Mouse (Mus musculus) cortical plate, adult 2 months (tissue): Measurements from ENCODE around the gene Ube2n.

Experiments
- CTCF ChIP-seq: fragments of 200-500 bp; IDR thresholded peaks from 2 replicates; pipeline ENCODE4 v1.5.1; 2011; ENCODE audit warnings: mild to moderate bottlenecking, control low read depth, low read length; ENCODE audit not compliant: insufficient read depth; ENCODE audit errors: extremely low read depth
- POLR2A ChIP-seq: fragments of 200-500 bp; IDR thresholded peaks from 2 replicates; pipeline ENCODE4 v1.6.1; 2011; ENCODE audit warnings: mild to moderate bottlenecking, low read length, control low read depth; ENCODE audit not compliant: insufficient read depth; ENCODE audit errors: extremely low read depth

DNA sequence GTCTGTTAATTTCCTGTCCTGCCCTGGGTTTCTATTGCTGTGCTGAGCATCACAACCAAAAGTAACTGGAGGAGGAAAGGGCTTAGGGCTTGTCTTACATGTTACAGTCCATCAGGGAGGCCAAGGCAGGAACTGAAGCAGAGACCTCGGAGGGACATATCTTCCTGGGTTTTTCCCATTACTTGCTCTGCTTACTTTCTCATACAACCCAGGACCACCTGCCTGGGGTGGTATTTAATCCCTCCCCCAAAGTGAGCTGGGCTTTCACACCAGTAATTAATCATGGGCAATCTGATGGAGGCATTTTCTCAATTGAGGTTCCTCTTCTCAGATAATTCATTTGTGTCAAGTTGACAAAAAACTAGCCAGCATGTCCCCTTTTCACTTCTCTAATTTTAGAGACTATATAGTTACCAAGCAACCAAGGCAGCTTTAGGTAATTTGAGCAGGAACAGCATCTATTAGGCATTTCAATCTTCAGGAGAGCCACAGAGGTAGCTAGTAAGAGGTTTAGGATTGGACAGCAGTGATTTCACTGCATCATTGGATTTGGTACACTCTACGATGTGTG, 15.7 kb downstream of the Ube2n start:
- TF ChIP-seq CTCF (no peak), POLR2A (no peak)
